Mouse (Mus musculus) testis, adult 2 months (tissue): ENCODE results near the gene Mroh2a.

Source experiments
- CTCF ChIP-seq: fragments of 200-500 bp; IDR thresholded peaks from 2 replicates; pipeline ENCODE4 v1.5.1; 2012; ENCODE audit warnings: low read depth, mild to moderate bottlenecking, inconsistent platforms, low read length, moderate library complexity; ENCODE audit not compliant: control insufficient read depth, insufficient read depth, insufficient replicate concordance
- POLR2A ChIP-seq: fragments of 200-500 bp; IDR thresholded peaks from 2 replicates; pipeline ENCODE4 v1.6.1; 2012; ENCODE audit warnings: low read depth, mild to moderate bottlenecking, inconsistent platforms, low read length, moderate library complexity; ENCODE audit not compliant: control insufficient read depth

- TF ChIP-seq POLR2A (no peak), CTCF (no peak)
These were observed 80.4 kb downstream of the Mroh2a start for GRCm38 (mm10) chr1:88307180-88307579.
